Mouse (Mus musculus) testis, adult 2 months (tissue): ENCODE measurements around the gene Ttyh3. TPM values are rescaled to one million over a fixed set of nuclear protein-coding genes. Genes with fewer than 3 reads are reported as not detected.

Experiments used
- H3K27ac ChIP-seq: fragments of 200-500 bp; 2 replicates; pipeline ENCODE4 v1.5.1; 2012; ENCODE audit warnings: low read depth, low read length; ENCODE audit not compliant: control insufficient read depth, insufficient read depth
- H3K27me3 ChIP-seq: fragments of 200-500 bp; 2 replicates; pipeline ENCODE4 v1.6.1; 2012; ENCODE audit warnings: mild to moderate bottlenecking, low read length, moderate library complexity; ENCODE audit not compliant: control insufficient read depth, insufficient read depth
- H3K36me3 ChIP-seq: fragments of 200-500 bp; 2 replicates; pipeline ENCODE4 v1.6.1; 2012; ENCODE audit warnings: mild to moderate bottlenecking, low read length; ENCODE audit not compliant: control insufficient read depth, insufficient read depth
- H3K4me1 ChIP-seq: fragments of 200-500 bp; 2 replicates; pipeline ENCODE4 v1.6.1; 2012; ENCODE audit warnings: low read length; ENCODE audit not compliant: control insufficient read depth, insufficient read depth
- H3K4me3 ChIP-seq: fragments of 200-500 bp; 2 replicates; pipeline ENCODE4 v1.5.1; 2012; ENCODE audit warnings: low read depth, mild to moderate bottlenecking, low read length, moderate library complexity, mixed read lengths; ENCODE audit not compliant: control insufficient read depth
- CTCF ChIP-seq: fragments of 200-500 bp; IDR thresholded peaks from 2 replicates; pipeline ENCODE4 v1.5.1; 2012; ENCODE audit warnings: low read depth, mild to moderate bottlenecking, inconsistent platforms, low read length, moderate library complexity; ENCODE audit not compliant: control insufficient read depth, insufficient read depth, insufficient replicate concordance
- POLR2A ChIP-seq: fragments of 200-500 bp; IDR thresholded peaks from 2 replicates; pipeline ENCODE4 v1.6.1; 2012; ENCODE audit warnings: low read depth, mild to moderate bottlenecking, inconsistent platforms, low read length, moderate library complexity; ENCODE audit not compliant: control insufficient read depth
- polyA plus RNA-seq: library from polyadenylated mRNA; depleted of rRNA; stranded (reverse); fragments of >200 nt; gene quantifications from 2 replicates; pipeline ENCODE4 v1.2.3, GENCODE M21; 2012; rRNA removed

Ttyh3 gene
- 16.2 and 18.3 TPM in 2 replicates for polyA plus RNA-seq

- Histone ChIP-seq H3K27me3 (no peaks in the 10 kb centered on the region), H3K4me3 (peak within 1 kb of the TSS; percentile 92), H3K36me3 (no peaks in the 10 kb centered on the region), H3K27ac (peak within 1 kb of the TSS; percentile 88), H3K4me1 (peaks cover 20% of the 10 kb centered on the region)
- TF ChIP-seq CTCF (no peak), POLR2A (no peak)
These were observed at the start of gene Ttyh3 for GRCm38 (mm10) chr5:140648519-140649100. Gene Ttyh3 (minus strand): TSS chr5:140649031.

- Histone ChIP-seq H3K36me3 (no peaks in the 10 kb centered on the region; the same call in 1 of the 2 replicates), H3K4me3 (peak overlapping the region; percentile 19), H3K27me3 (no peaks in the 10 kb centered on the region), H3K4me1 (no peaks in the 10 kb centered on the region; the same call in 1 of the 2 replicates), H3K27ac (no peak overlapping the region)
- TF ChIP-seq CTCF (no peak), POLR2A (no peak)
These were observed 47.2 kb upstream of the Ttyh3 start for GRCm38 (mm10) chr5:140695987-140696386.

GRCm38 (mm10) chr5:140688434-140688833 lies 39.6 kb upstream of the Ttyh3 start:
- H3K4me1 ChIP-seq = no peaks in the 10 kb centered on the region
- no peaks in the 10 kb centered on the region for H3K27me3 ChIP-seq
- no peak overlapping the region for H3K27ac ChIP-seq
- H3K4me3 ChIP-seq = no peak overlapping the region
- TF ChIP-seq CTCF (no peak), POLR2A (no peak)
- no peaks in the 10 kb centered on the region; the same call in 1 of the 2 replicates for H3K36me3 ChIP-seq

GRCm38 (mm10) chr5:140684343-140685148 lies 35.7 kb upstream of the Ttyh3 start:
- Histone ChIP-seq H3K27ac (no peak overlapping the region), H3K4me1 (no peaks in the 10 kb centered on the region), H3K27me3 (no peaks in the 10 kb centered on the region), H3K36me3 (no peaks in the 10 kb centered on the region; the same call in 1 of the 2 replicates), H3K4me3 (no peak overlapping the region)
- peak; percentile 59; the same call in 1 of the 2 replicates for TF ChIP-seq CTCF
- TF ChIP-seq POLR2A = no peak

- no peak overlapping the region for H3K4me3 ChIP-seq
- no peaks in the 10 kb centered on the region for H3K27me3 ChIP-seq
- no peaks in the 10 kb centered on the region; the same call in 1 of the 2 replicates for H3K36me3 ChIP-seq
- no peaks in the 10 kb centered on the region for H3K4me1 ChIP-seq
- no peak for TF ChIP-seq CTCF
- TF ChIP-seq POLR2A = no peak
- H3K27ac ChIP-seq = no peak overlapping the region
These were observed 33.3 kb upstream of the Ttyh3 start for GRCm38 (mm10) chr5:140682113-140682512.

GRCm38 (mm10) chr5:140680950-140681349 lies 32.1 kb upstream of the Ttyh3 start:
- no peak for TF ChIP-seq POLR2A
- Histone ChIP-seq H3K27me3 (no peaks in the 10 kb centered on the region), H3K4me3 (no peak overlapping the region), H3K4me1 (no peaks in the 10 kb centered on the region), H3K36me3 (no peaks in the 10 kb centered on the region; the same call in none of the 2 replicates), H3K27ac (no peak overlapping the region)

- Histone ChIP-seq H3K4me3 (no peak overlapping the region), H3K27ac (no peak overlapping the region), H3K27me3 (no peaks in the 10 kb centered on the region), H3K36me3 (no peaks in the 10 kb centered on the region; the same call in none of the 2 replicates), H3K4me1 (no peaks in the 10 kb centered on the region; the same call in 1 of the 2 replicates)
- TF ChIP-seq CTCF (no peak), POLR2A (no peak)
These were observed 31.2 kb upstream of the Ttyh3 start for GRCm38 (mm10) chr5:140680051-140680450.
